Mouse (Mus musculus) kidney, embryonic 14.5 days (tissue): ENCODE measurements at regions not wholly inside any gene's neighbourhood (a gene's known extent, or its start where the extent isn't known, plus 50 kb on each side); places are given as distances from the start of the nearest gene placed in this dataset.

Experiments used
- ATAC-seq: fragments of 200-750 bp; cut with Nextera tagmentation; 2 replicates; pipeline ENCODE4 v1.8.0; 2017; ENCODE audit warnings: moderate number of reproducible peaks, mild to moderate bottlenecking, moderate TSS enrichment, moderate library complexity; ENCODE audit not compliant: low FRiP score, low TSS enrichment
- H3K27ac ChIP-seq: fragments of 300-500 bp; sonication (generic); 2 replicates; pipeline ENCODE4 v1.5.1; 2014; ENCODE audit warnings: low read depth, mild to moderate bottlenecking, low read length, moderate library complexity, mixed read lengths
- H3K27me3 ChIP-seq: fragments of 300-500 bp; sonication (generic); 2 replicates; pipeline ENCODE4 v1.6.1; 2014; ENCODE audit warnings: mild to moderate bottlenecking, low read length; ENCODE audit not compliant: control insufficient read depth, insufficient read depth
- H3K36me3 ChIP-seq: fragments of 300-500 bp; sonication (generic); 2 replicates; pipeline ENCODE4 v1.6.1; 2014; ENCODE audit warnings: low read length, mixed read lengths; ENCODE audit not compliant: control insufficient read depth, insufficient read depth
- H3K4me1 ChIP-seq: fragments of 300-500 bp; sonication (generic); 2 replicates; pipeline ENCODE4 v1.6.1; 2014; ENCODE audit warnings: low read length, mixed read lengths; ENCODE audit not compliant: control insufficient read depth, insufficient read depth
- H3K4me2 ChIP-seq: fragments of 300-500 bp; sonication (generic); replicated peaks from 2 replicates; pipeline ENCODE4 v1.6.1; 2014; ENCODE audit warnings: low read depth, mild to moderate bottlenecking, low read length
- H3K4me3 ChIP-seq: fragments of 300-500 bp; sonication (generic); 2 replicates; pipeline ENCODE4 v1.5.1; 2014; ENCODE audit warnings: mild to moderate bottlenecking, low read length
- H3K9ac ChIP-seq: fragments of 300-500 bp; sonication (generic); 2 replicates; pipeline ENCODE4 v1.6.1; 2014; ENCODE audit warnings: low read depth, mild to moderate bottlenecking, low read length, moderate library complexity
- H3K9me3 ChIP-seq: fragments of 300-500 bp; sonication (generic); 2 replicates; pipeline ENCODE4 v1.6.1; 2016; ENCODE audit warnings: low read length; ENCODE audit not compliant: control insufficient read depth
- WGBS: fragments of 180-500 bp; shearing (Covaris S2); extraction: QIAGEN DNeasy Blood & Tissue Kit; methylation state at CpG from one replicate; pipeline ENCODE4 v1.1.7; 2014; 5-methylcytosine and 5-hydroxymethylcytosine counted together

GRCm38 (mm10) chr12:88530450-88531143 lies 170.2 kb downstream of the Adck1 start:
- H3K4me2 ChIP-seq: no peak overlapping the region
- WGBS: 68% methylated on average over 5 of the region's 5 CpGs
- H3K27ac ChIP-seq: no peak overlapping the region
- H3K4me3 ChIP-seq: no peak overlapping the region
- no peaks in the 10 kb centered on the region for H3K27me3 ChIP-seq
- no peaks in the 10 kb centered on the region for H3K36me3 ChIP-seq
- no peak for ATAC-seq
- H3K9me3 ChIP-seq: no peaks in the 10 kb centered on the region
- H3K9ac ChIP-seq: no peak overlapping the region
- no peaks in the 10 kb centered on the region for H3K4me1 ChIP-seq

GRCm38 (mm10) chr12:88532261-88532973 lies 172.1 kb downstream of the Adck1 start:
- WGBS: 55% methylated on average over 8 of the region's 8 CpGs
- H3K27me3 ChIP-seq: no peaks in the 10 kb centered on the region
- no peak overlapping the region for H3K9ac ChIP-seq
- H3K4me2 ChIP-seq: no peak overlapping the region
- no peaks in the 10 kb centered on the region for H3K4me1 ChIP-seq
- ATAC-seq: no peak
- no peak overlapping the region for H3K27ac ChIP-seq
- no peak overlapping the region for H3K4me3 ChIP-seq
- H3K36me3 ChIP-seq: no peaks in the 10 kb centered on the region
- no peaks in the 10 kb centered on the region for H3K9me3 ChIP-seq

- 79% methylated on average over 1 of the region's 1 CpGs for WGBS
- no peak for ATAC-seq
- no peaks in the 10 kb centered on the region for H3K9me3 ChIP-seq
- H3K4me3 ChIP-seq: no peak overlapping the region
- no peak overlapping the region for H3K4me2 ChIP-seq
- no peaks in the 10 kb centered on the region for H3K36me3 ChIP-seq
- no peak overlapping the region for H3K27ac ChIP-seq
- no peak overlapping the region for H3K9ac ChIP-seq
- H3K27me3 ChIP-seq: no peaks in the 10 kb centered on the region
- no peaks in the 10 kb centered on the region for H3K4me1 ChIP-seq
Observed at GRCm38 (mm10) chr12:88551856-88552255, 170.8 kb upstream of the Nrxn3 start.

- Histone ChIP-seq H3K27me3 (no peaks in the 10 kb centered on the region), H3K36me3 (no peaks in the 10 kb centered on the region), H3K4me3 (no peak overlapping the region), H3K9me3 (no peaks in the 10 kb centered on the region), H3K9ac (no peak overlapping the region), H3K4me2 (no peak overlapping the region), H3K4me1 (no peaks in the 10 kb centered on the region), H3K27ac (no peak overlapping the region)
- no peak for ATAC-seq
- WGBS: 68% methylated on average over 2 of the region's 2 CpGs
Observed at GRCm38 (mm10) chr12:88555475-88555874, 167.2 kb upstream of the Nrxn3 start.

- Histone ChIP-seq H3K4me3 (no peak overlapping the region), H3K27me3 (no peaks in the 10 kb centered on the region), H3K36me3 (no peaks in the 10 kb centered on the region), H3K27ac (no peak overlapping the region), H3K4me1 (no peaks in the 10 kb centered on the region), H3K9ac (no peak overlapping the region), H3K9me3 (no peaks in the 10 kb centered on the region), H3K4me2 (no peak overlapping the region)
- WGBS: 78% methylated on average over 3 of the region's 3 CpGs
- no peak for ATAC-seq
Observed at GRCm38 (mm10) chr12:88558036-88558435, 164.6 kb upstream of the Nrxn3 start.

GRCm38 (mm10) chr12:88579974-88580373 lies 142.7 kb upstream of the Nrxn3 start:
- no peaks in the 10 kb centered on the region for H3K36me3 ChIP-seq
- ATAC-seq: peak; percentile 55; the same call in 1 of the 2 replicates
- H3K4me3 ChIP-seq: no peak overlapping the region
- 10% methylated on average over 8 of the region's 8 CpGs for WGBS
- no peak overlapping the region for H3K4me2 ChIP-seq
- no peak overlapping the region for H3K9ac ChIP-seq
- no peaks in the 10 kb centered on the region for H3K27me3 ChIP-seq
- no peaks in the 10 kb centered on the region for H3K9me3 ChIP-seq
- no peaks in the 10 kb centered on the region for H3K4me1 ChIP-seq
- H3K27ac ChIP-seq: no peak overlapping the region

- H3K36me3 ChIP-seq: no peaks in the 10 kb centered on the region
- no peak for ATAC-seq
- H3K27me3 ChIP-seq: no peaks in the 10 kb centered on the region
- no peak overlapping the region for H3K4me3 ChIP-seq
- H3K9ac ChIP-seq: no peak overlapping the region
- no peak overlapping the region for H3K4me2 ChIP-seq
- no peak overlapping the region for H3K27ac ChIP-seq
- H3K4me1 ChIP-seq: no peaks in the 10 kb centered on the region
- no peaks in the 10 kb centered on the region for H3K9me3 ChIP-seq
Observed at GRCm38 (mm10) chr12:88605939-88606338, 116.7 kb upstream of the Nrxn3 start.

- Histone ChIP-seq H3K36me3 (no peaks in the 10 kb centered on the region), H3K4me2 (no peak overlapping the region), H3K9ac (no peak overlapping the region), H3K4me1 (no peaks in the 10 kb centered on the region), H3K27ac (no peak overlapping the region), H3K4me3 (no peak overlapping the region), H3K9me3 (no peaks in the 10 kb centered on the region), H3K27me3 (no peaks in the 10 kb centered on the region)
- WGBS: 18% methylated on average over 2 of the region's 2 CpGs
- ATAC-seq: no peak
Observed at GRCm38 (mm10) chr12:88620084-88620483, 102.6 kb upstream of the Nrxn3 start.

GRCm38 (mm10) chr12:88644281-88644680 lies 78.4 kb upstream of the Nrxn3 start:
- Histone ChIP-seq H3K9ac (no peak overlapping the region), H3K36me3 (no peaks in the 10 kb centered on the region), H3K9me3 (no peaks in the 10 kb centered on the region), H3K27me3 (no peaks in the 10 kb centered on the region), H3K4me2 (no peak overlapping the region), H3K4me3 (no peak overlapping the region), H3K4me1 (no peaks in the 10 kb centered on the region), H3K27ac (no peak overlapping the region)
- ATAC-seq: no peak
